Mouse (Mus musculus) natural killer cell, adult 2 months (primary cell): Measurements from ENCODE around the gene Mthfd1l.
"Not testable (repeated sequence)": the region's sequence is repeated elsewhere in the genome, so short reads cannot be mapped to it uniquely, and the experiment has no call there.

Source experiments
- DNase-seq, 2 experiments: peaks; one replicate each; pipeline ENCODE4 v3.0.0; 2022; ENCODE audit warnings: low spot score in 2 of 2

Gene Mthfd1l

GRCm38 (mm10) chr10:4120708-4121107, 147.8 kb downstream of the Mthfd1l start:
- DNase-seq: no peak

- DNase-seq: no peak
These were observed 148.3 kb downstream of the Mthfd1l start for GRCm38 (mm10) chr10:4121197-4121596.

GRCm38 (mm10) chr10:4123280-4123945, 150.5 kb downstream of the Mthfd1l start:
- not testable (repeated sequence) for DNase-seq

- no peak for DNase-seq
These were observed 151.2 kb downstream of the Mthfd1l start for GRCm38 (mm10) chr10:4124148-4124547.

GRCm38 (mm10) chr10:4125232-4125631, 152.3 kb downstream of the Mthfd1l start:
- no peak for DNase-seq

GRCm38 (mm10) chr10:4126335-4127012, 153.6 kb downstream of the Mthfd1l start:
- DNase-seq: no peak

- DNase-seq: no peak
These were observed 155.5 kb downstream of the Mthfd1l start for GRCm38 (mm10) chr10:4128411-4128810.

- no peak for DNase-seq
These were observed 156.0 kb downstream of the Mthfd1l start for GRCm38 (mm10) chr10:4128915-4129314.

- no peak for DNase-seq
These were observed 156.5 kb downstream of the Mthfd1l start for GRCm38 (mm10) chr10:4129461-4129860.

- DNase-seq: no peak
These were observed 157.2 kb downstream of the Mthfd1l start for GRCm38 (mm10) chr10:4130034-4130607.

GRCm38 (mm10) chr10:4132735-4133134, 159.8 kb downstream of the Mthfd1l start:
- no peak for DNase-seq

GRCm38 (mm10) chr10:4135100-4135764, 162.3 kb downstream of the Mthfd1l start:
- no peak for DNase-seq

GRCm38 (mm10) chr10:4139531-4139930, 166.6 kb downstream of the Mthfd1l start:
- no peak for DNase-seq

- DNase-seq: no peak
These were observed 168.8 kb downstream of the Mthfd1l start for GRCm38 (mm10) chr10:4141689-4142088.

GRCm38 (mm10) chr10:4142816-4143215, 169.9 kb downstream of the Mthfd1l start:
- no peak for DNase-seq

GRCm38 (mm10) chr10:4143381-4143780, 170.5 kb downstream of the Mthfd1l start:
- DNase-seq: no peak

GRCm38 (mm10) chr10:4145080-4145807, 172.3 kb downstream of the Mthfd1l start:
- DNase-seq: no peak

GRCm38 (mm10) chr10:4146947-4147346, 174.0 kb downstream of the Mthfd1l start:
- DNase-seq: no peak

- peak in 1 of 2 experiments; percentile 1 for DNase-seq
These were observed 178.2 kb downstream of the Mthfd1l start for GRCm38 (mm10) chr10:4151159-4151558.

GRCm38 (mm10) chr10:4151862-4152776, 179.2 kb downstream of the Mthfd1l start:
- DNase-seq: no peak

GRCm38 (mm10) chr10:4153031-4153430, 180.1 kb downstream of the Mthfd1l start:
- no peak for DNase-seq
